In genomic region chr11:120187236-120188101, GRCm38 (mm10) we compare ENCODE assay signal across 7 mouse cellular contexts. TPM values are rescaled to one million over a fixed set of nuclear protein-coding genes. Genes with fewer than 3 reads are reported as not detected.
DNase-seq lines count a peak whose midpoint lies in the region; ATAC-seq and TF ChIP-seq lines count a peak whose summit lies in the region.

No protein-coding gene starts in this region.

- H3K9me3 ChIP-seq in forebrain, embryonic 14.5 days (replicated peaks; ENCODE audit: control insufficient read depth, low read length): no peaks in the 10 kb centered on the region
- no peaks in the 10 kb centered on the region for H3K9me3 ChIP-seq in lung, postnatal 0 days (ENCODE audit: low read length)
- no peaks in the 10 kb centered on the region for H3K9me3 ChIP-seq in stomach, postnatal 0 days (ENCODE audit: control insufficient read depth, low read length)

- no peak for TF ChIP-seq EP300 in lung, postnatal 0 days (IDR thresholded peaks at IDR 0.05)
- TF ChIP-seq EP300 in stomach, postnatal 0 days (optimal IDR thresholded peaks at IDR 0.05): no peak

- H3K4me3 ChIP-seq in thymus, adult 2 months (ENCODE audit: control insufficient read depth, insufficient read depth, low read length): peak overlapping the region; percentile 78
- H3K4me3 ChIP-seq in forebrain, embryonic 14.5 days (ENCODE audit: low read depth, low read length): peak overlapping the region; percentile 94
- peak overlapping the region; percentile 85 for H3K4me3 ChIP-seq in lung, postnatal 0 days (ENCODE audit: low read depth, low read length)
- peak overlapping the region; percentile 91 for H3K4me3 ChIP-seq in stomach, postnatal 0 days (ENCODE audit: low read depth, low read length)

- H3K4me1 ChIP-seq in thymus, adult 2 months (replicated peaks; ENCODE audit: control insufficient read depth, insufficient read depth, low read length): peaks cover 11% of the 10 kb centered on the region
- H3K4me1 ChIP-seq in forebrain, embryonic 14.5 days (ENCODE audit: control insufficient read depth, insufficient read depth, low read length): peaks cover 38% of the 10 kb centered on the region
- peaks cover 31% of the 10 kb centered on the region for H3K4me1 ChIP-seq in lung, postnatal 0 days (ENCODE audit: insufficient read depth, low read depth, low read length)
- H3K4me1 ChIP-seq in stomach, postnatal 0 days (replicated peaks; ENCODE audit: control insufficient read depth, insufficient read depth): peaks cover 11% of the 10 kb centered on the region

- no peak for TF ChIP-seq CTCF in thymus, adult 2 months (IDR thresholded peaks at IDR 0.05; ENCODE audit: borderline replicate concordance, control insufficient read depth, extremely low read depth, insufficient read depth, low read length, poor library complexity)
- TF ChIP-seq CTCF in lung, postnatal 0 days (IDR thresholded peaks at IDR 0.05): no peak
- TF ChIP-seq CTCF in stomach, postnatal 0 days (IDR thresholded peaks at IDR 0.05; ENCODE audit: low read depth): no peak

- no peak for TF ChIP-seq POLR2A in thymus, adult 2 months (IDR thresholded peaks at IDR 0.05; ENCODE audit: control insufficient read depth, extremely low read depth, insufficient read depth, low read length, poor library complexity)

- no peak for ATAC-seq in forebrain, embryonic 14.5 days
- ATAC-seq in lung, postnatal 0 days: no peak
- no peak for ATAC-seq in stomach, postnatal 0 days (ENCODE audit: low FRiP score, low TSS enrichment)

- H3K27me3 ChIP-seq in thymus, adult 2 months (ENCODE audit: control insufficient read depth, insufficient read depth, low read length): no peaks in the 10 kb centered on the region
- no peaks in the 10 kb centered on the region for H3K27me3 ChIP-seq in forebrain, embryonic 14.5 days (replicated peaks; ENCODE audit: control insufficient read depth, insufficient read depth, low read length)
- no peaks in the 10 kb centered on the region for H3K27me3 ChIP-seq in lung, postnatal 0 days (replicated peaks; ENCODE audit: insufficient read depth, low read length)
- no peaks in the 10 kb centered on the region for H3K27me3 ChIP-seq in stomach, postnatal 0 days (ENCODE audit: control insufficient read depth, insufficient read depth, low read length)

- H3K36me3 ChIP-seq in thymus, adult 2 months (ENCODE audit: control insufficient read depth, insufficient read depth, low read length): no peaks in the 10 kb centered on the region
- H3K36me3 ChIP-seq in forebrain, embryonic 14.5 days (ENCODE audit: control insufficient read depth, insufficient read depth, low read length): peaks cover 6% of the 10 kb centered on the region; the same call in 1 of the 2 replicates
- no peaks in the 10 kb centered on the region for H3K36me3 ChIP-seq in lung, postnatal 0 days (ENCODE audit: insufficient read depth, low read length)
- H3K36me3 ChIP-seq in stomach, postnatal 0 days (ENCODE audit: control insufficient read depth, insufficient read depth, low read length): no peaks in the 10 kb centered on the region

- DNase-seq in thymus, adult 2 months: no peak
- DNase-seq in thymus, adult 18-20 months: no peak
- peak; percentile 45 for DNase-seq in forebrain, embryonic 14.5 days (ENCODE audit: low spot score)
- DNase-seq in kidney, adult 18-20 months: peak; percentile 63
- DNase-seq in lung, postnatal 0 days (ENCODE audit: low spot score): peak; percentile 58
- DNase-seq in stomach, postnatal 0 days (ENCODE audit: low spot score): peak; percentile 55
- no peak for DNase-seq in layer of hippocampus, adult 18-20 months (ENCODE audit: low spot score in 2 of 2)

- peak overlapping the region; percentile 92 for H3K4me2 ChIP-seq in forebrain, embryonic 14.5 days (ENCODE audit: low read length)
- peak overlapping the region; percentile 94 for H3K4me2 ChIP-seq in lung, postnatal 0 days (replicated peaks; ENCODE audit: low read depth, low read length)
- peak overlapping the region; percentile 98 for H3K4me2 ChIP-seq in stomach, postnatal 0 days (replicated peaks; ENCODE audit: low read depth)

- no peak overlapping the region for H3K27ac ChIP-seq in thymus, adult 2 months (ENCODE audit: control insufficient read depth, insufficient read depth, low read length)
- H3K27ac ChIP-seq in forebrain, embryonic 14.5 days (ENCODE audit: low read depth, low read length): peak overlapping the region; percentile 97
- H3K27ac ChIP-seq in lung, postnatal 0 days (ENCODE audit: low read length): peak overlapping the region; percentile 97
- peak overlapping the region; percentile 96 for H3K27ac ChIP-seq in stomach, postnatal 0 days (replicated peaks)

- 66% methylated on average over 43 of the region's 43 CpGs for WGBS in thymus, adult 2 months
- under 1% methylated on average over 43 of the region's 43 CpGs for WGBS in forebrain, embryonic 14.5 days
- 3% methylated on average over 43 of the region's 43 CpGs for WGBS in lung, postnatal 0 days
- WGBS in stomach, postnatal 0 days: 2% methylated on average over 43 of the region's 43 CpGs

- peak overlapping the region; percentile 99 for H3K9ac ChIP-seq in forebrain, embryonic 14.5 days (ENCODE audit: low read length)
- peak overlapping the region; percentile 96 for H3K9ac ChIP-seq in lung, postnatal 0 days (replicated peaks; ENCODE audit: low read depth)
- peak overlapping the region; percentile 91 for H3K9ac ChIP-seq in stomach, postnatal 0 days (ENCODE audit: low read length)

RNA-seq across cellular contexts. Expression of gene Slc38a10, which starts 36.3 kb away (rescaled TPM):
- 165 and 167 TPM in 2 replicates for polyA plus RNA-seq in thymus, adult 2 months (2012; rRNA removed)
- polyA plus RNA-seq in forebrain, embryonic 14.5 days (2014; fragmentation: Nextera tagmentation; extraction: Ambion mirVana): 53.6 and 72.5 TPM in 2 replicates
- polyA plus RNA-seq in lung, postnatal 0 days (2015; fragmentation: Nextera tagmentation; extraction: Ambion mirVana): 66.6 and 69.4 TPM in 2 replicates
- polyA plus RNA-seq in stomach, postnatal 0 days (2015; fragmentation: Nextera tagmentation; extraction: Ambion mirVana): 40.5 and 42.3 TPM in 2 replicates
- total RNA-seq in layer of hippocampus, adult 18-20 months (2021): 10 to 100 TPM; 81.4 to 86.5 TPM

RNA-seq across cellular contexts. Expression of gene Bahcc1, which starts 45.3 kb away (rescaled TPM):
- polyA plus RNA-seq in thymus, adult 2 months (2012; rRNA removed): 11.0 and 15.1 TPM in 2 replicates
- 12.6 and 14.5 TPM in 2 replicates for polyA plus RNA-seq in forebrain, embryonic 14.5 days (2014; fragmentation: Nextera tagmentation; extraction: Ambion mirVana)
- polyA plus RNA-seq in lung, postnatal 0 days (2015; fragmentation: Nextera tagmentation; extraction: Ambion mirVana): 5.9 and 6.6 TPM in 2 replicates
- 2.7 and 2.9 TPM in 2 replicates for polyA plus RNA-seq in stomach, postnatal 0 days (2015; fragmentation: Nextera tagmentation; extraction: Ambion mirVana)
- total RNA-seq in layer of hippocampus, adult 18-20 months (2021): 10 to 100 TPM; 17.6 to 19.0 TPM

Comparison
In these comparisons a context has a peak if more than half of its experiments do, and no peak if none do; other contexts are left out.
1. DNase-seq: peak in forebrain, embryonic 14.5 days (single experiment), kidney, adult 18-20 months (single experiment), lung, postnatal 0 days (single experiment) and stomach, postnatal 0 days (single experiment); none in thymus, adult 2 months (single experiment), thymus, adult 18-20 months (0 of 2) and layer of hippocampus, adult 18-20 months (0 of 2).
2. Peak in every context shown above with its lines, with median percentiles within 50 percentile points of each other: H3K4me3 ChIP-seq, H3K4me2 ChIP-seq and H3K9ac ChIP-seq.